Mouse (Mus musculus) heart, postnatal 10 days (tissue): ENCODE measurements around the gene Dctpp1. TPM values are rescaled to one million over a fixed set of nuclear protein-coding genes. Genes with fewer than 3 reads are reported as not detected.

Experiments used
- DNase-seq, 2 experiments: peaks; one replicate each; pipeline ENCODE4 v3.0.0; 2021
- intact Hi-C: fragments of 180-260 bp; cut with DNase I; formaldehyde crosslinking; loops from one replicate; pipeline ENCODE4 v1.15.1; 2025
- total RNA-seq, 2 experiments: library from RNA; stranded (reverse); gene quantifications; 2 replicates each; pipeline ENCODE4 v1.2.3; 2021

Dctpp1 gene
- total RNA-seq, 2 experiments from 2014 or later, result 45.2 to 48.5 TPM

- DNase-seq, result no peak
- intact Hi-C loops, result no loop called here
Observed at GRCm38 (mm10) chr7:127212432-127213250, 47.9 kb downstream of the Dctpp1 start.

GRCm38 (mm10) chr7:127211014-127211745, 49.3 kb downstream of the Dctpp1 start:
- intact Hi-C loops, result no loop called here
- DNase-seq, result no peak

GRCm38 (mm10) chr7:127210266-127210665, 50.2 kb downstream of the Dctpp1 start:
- DNase-seq, result no peak
- intact Hi-C loops, result no loop called here

- intact Hi-C loops, result no loop called here
- no peak for DNase-seq
Observed at GRCm38 (mm10) chr7:127209851-127210250, 50.7 kb downstream of the Dctpp1 start.

GRCm38 (mm10) chr7:127208553-127209438, 51.7 kb downstream of the Dctpp1 start, which contains the start of gene Mylpf:
TSS of gene Mylpf (plus strand) at chr7:127208890.
- intact Hi-C loops, result no loop called here
- DNase-seq, result peak; percentile 95

- DNase-seq, result no peak
- intact Hi-C loops, result no loop called here
Observed at GRCm38 (mm10) chr7:127208295-127208552, 52.3 kb downstream of the Dctpp1 start, which contains the start of gene Tbc1d10b. TSS of gene Tbc1d10b (minus strand) at chr7:127208468.

GRCm38 (mm10) chr7:127207374-127208294, 52.9 kb downstream of the Dctpp1 start:
- peak in 1 of 2 experiments; percentile 63 for DNase-seq
- intact Hi-C loops, result no loop called here

Other genes starting within 250 kb of the Dctpp1 start
- gene Mvp, start 246.1 kb downstream of the Dctpp1 start, total RNA-seq, result 10 to 100 TPM; 45.3 to 50.1 TPM
- not detected for gene Pagr1b, start 244.2 kb downstream of the Dctpp1 start, total RNA-seq
- 10 to 100 TPM in 1 of 2 experiments, 1 to 10 TPM in 1; 6.4 to 19.6 TPM for gene Pagr1a, start 243.4 kb downstream of the Dctpp1 start, total RNA-seq
- 10 to 100 TPM; 19.0 to 27.2 TPM for gene Gm42742, start 239.6 kb downstream of the Dctpp1 start, total RNA-seq
- 1 to 10 TPM; 1.0 to 2.3 TPM for gene Prrt2, start 239.5 kb downstream of the Dctpp1 start, total RNA-seq
- 100 to 1,000 TPM; 106 to 113 TPM for gene Maz, start 233.7 kb downstream of the Dctpp1 start, total RNA-seq
- 10 to 100 TPM; 15.3 to 17.6 TPM for gene Kif22, start 218.2 kb downstream of the Dctpp1 start, total RNA-seq
- gene Zg16, start 173.4 kb downstream of the Dctpp1 start, total RNA-seq, result not detected
- 1 to 10 TPM in 1 of 2 experiments, under 1 TPM in 1; 0.94 to 1.5 TPM for gene AI467606, start 169.3 kb downstream of the Dctpp1 start, total RNA-seq
- gene Qprt, start 138.5 kb downstream of the Dctpp1 start, total RNA-seq, result under 1 TPM in 1 of 2 experiments, not detected in 1; 0.29 TPM
- gene Spn, start 122.9 kb downstream of the Dctpp1 start, total RNA-seq, result under 1 TPM; 0.72 to 0.84 TPM
- gene Cd2bp2, start 64.7 kb downstream of the Dctpp1 start, total RNA-seq, result 10 to 100 TPM; 46.8 to 49.2 TPM
- gene Tbc1d10b, start 52.2 kb downstream of the Dctpp1 start, total RNA-seq, result 10 to 100 TPM; 35.3 to 37.2 TPM
- 1 to 10 TPM; 1.7 to 2.5 TPM for gene Mylpf, start 51.8 kb downstream of the Dctpp1 start, total RNA-seq
- gene Zfp553, start 27.6 kb downstream of the Dctpp1 start, total RNA-seq, result 1 to 10 TPM; 6.8 to 8.8 TPM
- gene Sept1, start 27.6 kb downstream of the Dctpp1 start, total RNA-seq, result 10 to 100 TPM; 11.5 to 15.5 TPM
- 10 to 100 TPM; 14.3 to 15.9 TPM for gene Zfp771, start 16.4 kb downstream of the Dctpp1 start, total RNA-seq
- gene Sephs2, start 13.3 kb upstream of the Dctpp1 start, total RNA-seq, result 10 to 100 TPM; 39.4 to 49.4 TPM
- gene Itgal, start 35.6 kb upstream of the Dctpp1 start, total RNA-seq, result 1 to 10 TPM; 2.8 to 3.7 TPM
- 10 to 100 TPM; 40.4 to 43.0 TPM for gene Zfp768, start 84.9 kb upstream of the Dctpp1 start, total RNA-seq
- 1 to 10 TPM; 5.5 to 5.6 TPM for gene Zfp747, start 115.3 kb upstream of the Dctpp1 start, total RNA-seq
- gene 9130019O22Rik, start 126.5 kb upstream of the Dctpp1 start, total RNA-seq, result 1 to 10 TPM; 2.9 to 3.2 TPM
- gene E430018J23Rik, start 132.9 kb upstream of the Dctpp1 start, total RNA-seq, result 1 to 10 TPM; 4.7 to 5.7 TPM
- gene Zfp764, start 146.1 kb upstream of the Dctpp1 start, total RNA-seq, result 1 to 10 TPM; 4.7 TPM
- 1 to 10 TPM; 3.8 to 6.2 TPM for gene Zfp688, start 161.4 kb upstream of the Dctpp1 start, total RNA-seq
- 1 to 10 TPM; 2.7 to 3.0 TPM for gene Zfp689, start 188.4 kb upstream of the Dctpp1 start, total RNA-seq
- gene Prr14, start 198.9 kb upstream of the Dctpp1 start, total RNA-seq, result 10 to 100 TPM; 27.1 to 27.4 TPM
- 10 to 100 TPM; 41.6 to 42.1 TPM for gene Fbrs, start 218.5 kb upstream of the Dctpp1 start, total RNA-seq